Mouse (Mus musculus) heart, postnatal 4 days (tissue): ENCODE data around the gene Eif3f. TPM values are rescaled to one million over a fixed set of nuclear protein-coding genes. Genes with fewer than 3 reads are reported as not detected.

ENCODE experiments used
- DNase-seq: peaks from one replicate; pipeline ENCODE4 v3.0.0; 2021
- total RNA-seq, 2 experiments: library from RNA; stranded (reverse); gene quantifications; 2 replicates each; pipeline ENCODE4 v1.2.3; 2021

Gene Eif3f
- total RNA-seq = 100 to 1,000 TPM; 126 to 127 TPM

- peak; percentile 95 for DNase-seq
These were observed at the start of gene Eif3f for GRCm38 (mm10) chr7:108933794-108934731. Eif3f (plus strand) TSS chr7:108934417.

- no peak for DNase-seq
These were observed 49.3 kb upstream of the Eif3f start, which contains the start of gene Olfr518 for GRCm38 (mm10) chr7:108884906-108885305. Olfr518 (minus strand) TSS chr7:108885006.

GRCm38 (mm10) chr7:108894320-108894719 lies 39.9 kb upstream of the Eif3f start, which contains the start of gene Olfr519:
Olfr519 (minus strand) TSS chr7:108894420.
- no peak for DNase-seq

GRCm38 (mm10) chr7:108903969-108904368 lies 30.2 kb upstream of the Eif3f start:
- no peak for DNase-seq

GRCm38 (mm10) chr7:108927043-108927442 lies 7.2 kb upstream of the Eif3f start:
- no peak for DNase-seq

GRCm38 (mm10) chr7:108928280-108929188 lies 5.7 kb upstream of the Eif3f start:
- no peak for DNase-seq

- DNase-seq = no peak
These were observed 4.4 kb upstream of the Eif3f start, which contains the start of gene Nlrp10 for GRCm38 (mm10) chr7:108929726-108930393. Nlrp10 (minus strand) TSS chr7:108930178.

- DNase-seq = no peak
These were observed 619 bp downstream of the Eif3f start for GRCm38 (mm10) chr7:108934836-108935235.

- no peak for DNase-seq
These were observed 1.2 kb downstream of the Eif3f start for GRCm38 (mm10) chr7:108935411-108935810.

GRCm38 (mm10) chr7:108936591-108936990 lies 2.4 kb downstream of the Eif3f start:
- DNase-seq = no peak

- DNase-seq = no peak
These were observed 7.2 kb downstream of the Eif3f start for GRCm38 (mm10) chr7:108941466-108941865.

- DNase-seq = peak; percentile 40
These were observed 9.8 kb downstream of the Eif3f start for GRCm38 (mm10) chr7:108944002-108944401.

- DNase-seq = no peak
These were observed 14.4 kb downstream of the Eif3f start for GRCm38 (mm10) chr7:108948611-108949010.

- no peak for DNase-seq
These were observed 15.1 kb downstream of the Eif3f start for GRCm38 (mm10) chr7:108949301-108949700.

GRCm38 (mm10) chr7:108950312-108950761 lies 16.1 kb downstream of the Eif3f start, which contains the start of gene Tub:
Tub (plus strand) TSS chr7:108950338.
- peak; percentile 53 for DNase-seq

GRCm38 (mm10) chr7:108950762-108951331 lies 16.6 kb downstream of the Eif3f start:
- no peak for DNase-seq

GRCm38 (mm10) chr7:108952801-108953200 lies 18.6 kb downstream of the Eif3f start:
- DNase-seq = no peak

- peak; percentile 14 for DNase-seq
These were observed 20.0 kb downstream of the Eif3f start for GRCm38 (mm10) chr7:108954185-108954584.

GRCm38 (mm10) chr7:108957734-108958133 lies 23.5 kb downstream of the Eif3f start:
- DNase-seq = no peak

GRCm38 (mm10) chr7:108965968-108966367 lies 31.8 kb downstream of the Eif3f start:
- DNase-seq = no peak

- peak; percentile 58 for DNase-seq
These were observed 32.6 kb downstream of the Eif3f start for GRCm38 (mm10) chr7:108966742-108967362.
